Mouse (Mus musculus) hindbrain, embryonic 15.5 days (tissue): ENCODE results near the gene Herc4. TPM values are rescaled to one million over a fixed set of nuclear protein-coding genes. Genes with fewer than 3 reads are reported as not detected.

Experiments used
- ATAC-seq: fragments of 200-750 bp; cut with Nextera tagmentation; 2 replicates; pipeline ENCODE4 v1.8.0; 2017; ENCODE audit warnings: low read depth, moderate number of reproducible peaks, moderate TSS enrichment; ENCODE audit not compliant: low FRiP score
- H3K27ac ChIP-seq: fragments of 300-500 bp; sonication (generic); replicated peaks from 2 replicates; pipeline ENCODE4 v1.5.1; 2015; ENCODE audit warnings: mild to moderate bottlenecking, inconsistent platforms
- H3K27me3 ChIP-seq: fragments of 300-500 bp; sonication (generic); 2 replicates; pipeline ENCODE4 v1.6.1; 2015; ENCODE audit warnings: control low read depth, inconsistent platforms
- H3K36me3 ChIP-seq: fragments of 300-500 bp; sonication (generic); 2 replicates; pipeline ENCODE4 v1.6.1; 2015; ENCODE audit warnings: control low read depth, inconsistent platforms
- H3K4me1 ChIP-seq: fragments of 300-500 bp; sonication (generic); replicated peaks from 2 replicates; pipeline ENCODE4 v1.6.1; 2015; ENCODE audit warnings: control low read depth, inconsistent platforms
- H3K4me2 ChIP-seq: fragments of 300-500 bp; sonication (generic); 2 replicates; pipeline ENCODE4 v1.6.1; 2015; ENCODE audit warnings: moderate library complexity, mild to moderate bottlenecking, inconsistent platforms
- H3K4me3 ChIP-seq: fragments of 300-500 bp; sonication (generic); 2 replicates; pipeline ENCODE4 v1.5.1; 2015; ENCODE audit warnings: mild to moderate bottlenecking, inconsistent platforms
- H3K9ac ChIP-seq: fragments of 300-500 bp; sonication (generic); 2 replicates; pipeline ENCODE4 v1.6.1; 2015; ENCODE audit warnings: inconsistent platforms
- H3K9me3 ChIP-seq: fragments of 300-500 bp; sonication (generic); 2 replicates; pipeline ENCODE4 v1.6.1; 2016; ENCODE audit warnings: control low read depth, inconsistent platforms
- WGBS: fragments of 180-500 bp; shearing (Covaris S2); methylation state at CpG from one replicate; pipeline ENCODE4 v1.1.7; 2015; 5-methylcytosine and 5-hydroxymethylcytosine counted together
- polyA plus RNA-seq: library from polyadenylated mRNA; unstranded; fragments of >200 nt; fragmentation: Nextera tagmentation; extraction: Ambion mirVana; gene quantifications from 2 replicates; pipeline ENCODE4 v1.2.1, GENCODE M21; 2015

The Herc4 gene
- 27.5 and 28.0 TPM in 2 replicates for polyA plus RNA-seq

- H3K9me3 ChIP-seq: no peaks in the 10 kb centered on the region
- no peaks in the 10 kb centered on the region for H3K27me3 ChIP-seq
- ATAC-seq: peak; percentile 99
- H3K4me1 ChIP-seq: peaks cover 23% of the 10 kb centered on the region
- peak within 1 kb of the TSS; percentile 100 for H3K4me3 ChIP-seq
- WGBS: under 1% methylated on average over 43 of the region's 44 CpGs
- H3K27ac ChIP-seq: peak within 1 kb of the TSS; percentile 97
- no peaks in the 10 kb centered on the region; the same call in 1 of the 2 replicates for H3K36me3 ChIP-seq
- H3K4me2 ChIP-seq: peak within 1 kb of the TSS; percentile 91
- peak within 1 kb of the TSS; percentile 95 for H3K9ac ChIP-seq
These were observed at the start of gene Herc4 for GRCm38 (mm10) chr10:63243493-63244054. TSS of gene Herc4 (plus strand) at chr10:63243810.

- H3K4me3 ChIP-seq: no peak overlapping the region
- WGBS: 78% methylated on average over 4 of the region's 4 CpGs
- H3K36me3 ChIP-seq: no peaks in the 10 kb centered on the region
- H3K9me3 ChIP-seq: no peaks in the 10 kb centered on the region
- H3K27me3 ChIP-seq: no peaks in the 10 kb centered on the region
- ATAC-seq: no peak
- H3K9ac ChIP-seq: no peak overlapping the region
- H3K27ac ChIP-seq: no peak overlapping the region
- H3K4me2 ChIP-seq: no peak overlapping the region
- H3K4me1 ChIP-seq: no peaks in the 10 kb centered on the region
These were observed 44.6 kb upstream of the Herc4 start for GRCm38 (mm10) chr10:63199008-63199407.

GRCm38 (mm10) chr10:63201534-63201933, 42.1 kb upstream of the Herc4 start:
- no peak overlapping the region for H3K27ac ChIP-seq
- no peaks in the 10 kb centered on the region for H3K36me3 ChIP-seq
- H3K4me3 ChIP-seq: no peak overlapping the region
- ATAC-seq: no peak
- WGBS: 85% methylated on average over 8 of the region's 8 CpGs
- H3K9ac ChIP-seq: no peak overlapping the region
- no peaks in the 10 kb centered on the region for H3K4me1 ChIP-seq
- H3K27me3 ChIP-seq: no peaks in the 10 kb centered on the region
- no peak overlapping the region for H3K4me2 ChIP-seq
- H3K9me3 ChIP-seq: no peaks in the 10 kb centered on the region

- Histone ChIP-seq H3K9ac (no peak overlapping the region), H3K27ac (no peak overlapping the region), H3K9me3 (no peaks in the 10 kb centered on the region), H3K4me3 (no peak overlapping the region), H3K4me1 (no peaks in the 10 kb centered on the region), H3K27me3 (no peaks in the 10 kb centered on the region), H3K4me2 (no peak overlapping the region), H3K36me3 (no peaks in the 10 kb centered on the region)
- WGBS: 78% methylated on average over 3 of the region's 3 CpGs
- no peak for ATAC-seq
These were observed 40.6 kb upstream of the Herc4 start for GRCm38 (mm10) chr10:63203002-63203401.

GRCm38 (mm10) chr10:63203728-63204127, 39.9 kb upstream of the Herc4 start, which contains the start of gene Mypn:
TSS of gene Mypn (minus strand) at chr10:63203952.
- Histone ChIP-seq H3K9ac (no peak within 1 kb of the TSS), H3K9me3 (no peaks in the 10 kb centered on the region), H3K4me3 (no peak within 1 kb of the TSS), H3K27me3 (no peaks in the 10 kb centered on the region), H3K4me1 (no peaks in the 10 kb centered on the region), H3K27ac (no peak within 1 kb of the TSS), H3K36me3 (no peaks in the 10 kb centered on the region), H3K4me2 (no peak within 1 kb of the TSS)
- WGBS: 94% methylated on average over 15 of the region's 15 CpGs
- no peak for ATAC-seq

- H3K27me3 ChIP-seq: no peaks in the 10 kb centered on the region
- no peak for ATAC-seq
- WGBS: 75% methylated on average over 6 of the region's 6 CpGs
- H3K4me2 ChIP-seq: no peak overlapping the region
- no peaks in the 10 kb centered on the region for H3K36me3 ChIP-seq
- no peaks in the 10 kb centered on the region for H3K4me1 ChIP-seq
- no peaks in the 10 kb centered on the region for H3K9me3 ChIP-seq
- H3K4me3 ChIP-seq: no peak overlapping the region
- no peak overlapping the region for H3K9ac ChIP-seq
- H3K27ac ChIP-seq: no peak overlapping the region
These were observed 34.7 kb upstream of the Herc4 start for GRCm38 (mm10) chr10:63208871-63209270.

GRCm38 (mm10) chr10:63221081-63221783, 22.4 kb upstream of the Herc4 start:
- Histone ChIP-seq H3K27me3 (no peaks in the 10 kb centered on the region), H3K4me3 (no peak overlapping the region), H3K9ac (no peak overlapping the region), H3K27ac (no peak overlapping the region), H3K36me3 (no peaks in the 10 kb centered on the region), H3K4me1 (no peaks in the 10 kb centered on the region), H3K4me2 (no peak overlapping the region), H3K9me3 (no peaks in the 10 kb centered on the region)
- ATAC-seq: no peak
- WGBS: 41% methylated on average over 7 of the region's 7 CpGs

- H3K27ac ChIP-seq: no peak overlapping the region
- no peak overlapping the region for H3K9ac ChIP-seq
- H3K4me1 ChIP-seq: no peaks in the 10 kb centered on the region
- 74% methylated on average over 12 of the region's 12 CpGs for WGBS
- H3K9me3 ChIP-seq: no peaks in the 10 kb centered on the region
- no peak for ATAC-seq
- no peak overlapping the region for H3K4me2 ChIP-seq
- H3K27me3 ChIP-seq: no peaks in the 10 kb centered on the region
- no peaks in the 10 kb centered on the region for H3K36me3 ChIP-seq
- H3K4me3 ChIP-seq: no peak overlapping the region
These were observed 19.3 kb upstream of the Herc4 start for GRCm38 (mm10) chr10:63224341-63224740.

GRCm38 (mm10) chr10:63230266-63230665, 13.3 kb upstream of the Herc4 start:
- 88% methylated on average over 7 of the region's 7 CpGs for WGBS
- no peak overlapping the region for H3K27ac ChIP-seq
- H3K27me3 ChIP-seq: no peaks in the 10 kb centered on the region
- no peak overlapping the region for H3K4me3 ChIP-seq
- H3K4me2 ChIP-seq: no peak overlapping the region
- H3K9ac ChIP-seq: no peak overlapping the region
- no peaks in the 10 kb centered on the region for H3K4me1 ChIP-seq
- no peak for ATAC-seq
- H3K9me3 ChIP-seq: no peaks in the 10 kb centered on the region
- no peaks in the 10 kb centered on the region for H3K36me3 ChIP-seq

GRCm38 (mm10) chr10:63230854-63231253, 12.8 kb upstream of the Herc4 start:
- ATAC-seq: no peak
- H3K9ac ChIP-seq: no peak overlapping the region
- H3K27ac ChIP-seq: no peak overlapping the region
- no peaks in the 10 kb centered on the region for H3K27me3 ChIP-seq
- 42% methylated on average over 3 of the region's 5 CpGs for WGBS
- H3K4me2 ChIP-seq: no peak overlapping the region
- H3K9me3 ChIP-seq: no peaks in the 10 kb centered on the region
- no peaks in the 10 kb centered on the region for H3K36me3 ChIP-seq
- H3K4me1 ChIP-seq: no peaks in the 10 kb centered on the region
- no peak overlapping the region for H3K4me3 ChIP-seq

- H3K9ac ChIP-seq: no peak overlapping the region
- no peak overlapping the region for H3K4me3 ChIP-seq
- H3K27ac ChIP-seq: no peak overlapping the region
- H3K4me1 ChIP-seq: no peaks in the 10 kb centered on the region
- H3K27me3 ChIP-seq: no peaks in the 10 kb centered on the region
- no peak for ATAC-seq
- no peaks in the 10 kb centered on the region for H3K36me3 ChIP-seq
- no peak overlapping the region for H3K4me2 ChIP-seq
- 88% methylated on average over 5 of the region's 5 CpGs for WGBS
- no peaks in the 10 kb centered on the region for H3K9me3 ChIP-seq
These were observed 12.0 kb upstream of the Herc4 start for GRCm38 (mm10) chr10:63231630-63232029.

GRCm38 (mm10) chr10:63234133-63234532, 9.5 kb upstream of the Herc4 start:
- Histone ChIP-seq H3K4me1 (no peaks in the 10 kb centered on the region), H3K4me3 (no peak overlapping the region), H3K4me2 (no peak overlapping the region), H3K9me3 (no peaks in the 10 kb centered on the region), H3K9ac (no peak overlapping the region), H3K27ac (no peak overlapping the region), H3K36me3 (no peaks in the 10 kb centered on the region), H3K27me3 (no peaks in the 10 kb centered on the region)
- 88% methylated on average over 5 of the region's 5 CpGs for WGBS
- ATAC-seq: no peak
